Mouse (Mus musculus): ENCODE measurements around the gene Nmral1. TPM values are rescaled to one million over a fixed set of nuclear protein-coding genes. Genes with fewer than 3 reads are reported as not detected.

The Nmral1 gene
- polyA plus RNA-seq, 1 experiment from 2014 or later: 37.2 TPM

DNA sequence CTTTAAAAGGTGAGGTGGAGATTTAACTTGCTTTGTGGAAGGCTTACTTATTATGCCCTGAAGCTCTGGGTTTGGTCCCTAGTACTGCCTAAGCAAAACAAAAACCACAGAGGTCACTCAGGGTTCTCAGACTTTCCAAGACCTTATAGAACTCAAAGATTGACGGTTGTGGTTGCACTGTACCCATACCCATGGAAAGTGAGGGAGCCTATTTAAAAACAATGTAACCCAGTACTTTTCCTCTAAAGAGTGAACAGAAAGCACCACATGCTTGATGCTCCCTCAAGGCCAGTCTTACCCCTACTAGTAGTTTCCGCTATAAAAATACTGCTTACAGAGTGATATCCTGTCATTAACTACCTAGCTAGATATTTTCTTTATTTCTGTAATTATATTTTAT is 17.1 kb upstream of the Nmral1 start:
- ATAC-seq (ENCODE audit: extremely low read depth, insufficient number of reproducible peaks, low FRiP score, low TSS enrichment): no peak
- Histone ChIP-seq H3K4me3 (no peak overlapping the region), H3K9ac (no peak overlapping the region), H3K27me3 (replicated peaks) (no peaks in the 10 kb centered on the region), H3K9me3 (no peaks in the 10 kb centered on the region), H3K4me2 (no peak overlapping the region), H3K36me3 (peaks cover 13% of the 10 kb centered on the region), H3K27ac (replicated peaks) (no peak overlapping the region), H3K4me1 (peaks cover 4% of the 10 kb centered on the region)
- WGBS: 82% methylated on average over 2 of the region's 2 CpGs

DNA sequence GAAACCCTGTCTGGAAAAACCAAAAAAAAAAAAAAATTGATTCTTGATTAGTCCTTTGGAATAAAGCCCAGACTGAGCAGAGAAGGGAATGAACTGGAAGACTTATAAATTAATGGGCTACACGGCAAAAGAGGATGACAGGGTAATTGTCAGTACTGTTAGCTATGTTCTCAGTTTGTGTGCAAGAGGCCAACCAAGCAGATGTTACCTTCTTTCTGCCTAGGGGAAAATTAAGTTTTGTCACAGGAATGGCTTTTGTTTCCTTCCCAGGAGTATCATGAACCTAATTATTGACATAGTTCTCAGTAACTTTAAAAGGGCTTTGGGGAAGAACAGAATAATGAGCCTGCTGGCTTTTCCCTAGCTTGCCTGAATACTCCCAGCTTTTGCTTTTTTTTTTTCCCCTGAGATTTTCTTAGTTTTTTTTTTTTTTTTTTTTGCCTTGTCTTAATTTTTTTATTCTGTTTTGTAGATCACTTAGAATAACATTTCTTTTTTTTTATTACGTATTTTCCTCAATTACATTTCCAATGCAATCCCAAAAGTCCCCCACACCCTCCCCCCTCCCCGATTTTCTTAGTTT is 11.7 kb upstream of the Nmral1 start:
- no peak for ATAC-seq (ENCODE audit: extremely low read depth, insufficient number of reproducible peaks, low FRiP score, low TSS enrichment)
- peaks cover 33% of the 10 kb centered on the region for H3K4me1 ChIP-seq
- WGBS: 77% methylated on average over 3 of the region's 3 CpGs

DNA sequence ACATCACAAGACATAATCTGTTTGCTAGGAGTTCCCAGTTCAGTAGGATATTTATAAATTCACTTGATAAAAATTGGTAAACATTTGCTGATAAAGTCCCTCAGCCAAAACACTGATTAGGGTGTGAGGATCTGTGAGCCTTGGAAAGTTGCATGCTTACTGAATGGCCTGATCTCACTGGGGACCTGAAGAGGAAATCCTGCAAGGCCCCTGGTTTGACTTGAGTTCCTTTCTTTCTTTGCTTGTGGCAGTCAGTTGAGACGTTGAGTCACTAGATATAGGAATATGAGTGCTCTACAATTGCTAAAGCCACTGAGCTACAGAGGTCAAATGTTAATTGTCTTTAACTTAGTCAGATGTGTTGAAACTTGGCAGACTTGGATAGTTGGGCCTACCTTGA is 8.8 kb upstream of the Nmral1 start:
- ATAC-seq (ENCODE audit: extremely low read depth, insufficient number of reproducible peaks, low FRiP score, low TSS enrichment): no peak
- no peaks in the 10 kb centered on the region for H3K27me3 ChIP-seq (replicated peaks)
- peak overlapping the region; percentile 50 for H3K27ac ChIP-seq (replicated peaks)
- peaks cover 35% of the 10 kb centered on the region for H3K4me1 ChIP-seq
- H3K36me3 ChIP-seq: 0 out of 2 replicates have a peak, but pooled peaks cover 4% of the 10 kb centered on the region
- peak overlapping the region; percentile 40; the same call in 1 of the 2 replicates for H3K9ac ChIP-seq
- 48% methylated on average over 1 of the region's 1 CpGs for WGBS
- H3K4me3 ChIP-seq: peak overlapping the region; percentile 92; the same call in 1 of the 2 replicates
- no peaks in the 10 kb centered on the region for H3K9me3 ChIP-seq
- H3K4me2 ChIP-seq: peak overlapping the region; percentile 92

More for the DNA sequence above, 11.7 kb upstream of the Nmral1 start:
- Histone ChIP-seq H3K36me3 (peaks cover 15% of the 10 kb centered on the region), H3K27ac (replicated peaks) (no peak overlapping the region), H3K27me3 (replicated peaks) (no peaks in the 10 kb centered on the region), H3K4me3 (no peak overlapping the region), H3K9ac (no peak overlapping the region), H3K9me3 (no peaks in the 10 kb centered on the region), H3K4me2 (no peak overlapping the region)

DNA sequence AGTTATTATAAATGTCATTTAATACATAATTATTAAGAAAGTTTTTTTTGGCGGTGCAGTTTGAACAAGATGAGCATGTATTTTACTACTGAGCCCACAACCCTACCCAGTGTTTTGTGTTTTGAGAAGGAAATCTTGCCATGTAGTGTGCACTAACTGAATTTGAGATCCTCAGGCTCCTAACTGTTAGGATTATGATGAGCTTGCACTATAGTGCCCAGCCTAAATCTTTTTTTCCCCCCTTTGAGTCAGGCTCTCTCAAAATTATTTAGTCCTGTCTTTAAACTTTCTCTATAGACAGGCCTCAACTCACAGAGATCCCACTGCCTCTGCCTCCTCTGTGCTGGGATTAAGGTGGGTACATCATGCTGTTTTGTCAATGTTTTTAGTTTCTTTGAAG is 8.4 kb upstream of the Nmral1 start:
- Histone ChIP-seq H3K36me3 (0 out of 2 replicates have a peak, but pooled peaks cover 4% of the 10 kb centered on the region), H3K4me1 (peaks cover 35% of the 10 kb centered on the region), H3K4me3 (peak overlapping the region; percentile 92), H3K27ac (replicated peaks) (peak overlapping the region; percentile 50; the same call in 1 of the 2 replicates), H3K27me3 (replicated peaks) (no peaks in the 10 kb centered on the region), H3K9me3 (no peaks in the 10 kb centered on the region), H3K4me2 (peak overlapping the region; percentile 92), H3K9ac (peak overlapping the region; percentile 8; the same call in 1 of the 2 replicates)
- no peak for ATAC-seq (ENCODE audit: extremely low read depth, insufficient number of reproducible peaks, low FRiP score, low TSS enrichment)
- 93% methylated on average over 1 of the region's 1 CpGs for WGBS

DNA sequence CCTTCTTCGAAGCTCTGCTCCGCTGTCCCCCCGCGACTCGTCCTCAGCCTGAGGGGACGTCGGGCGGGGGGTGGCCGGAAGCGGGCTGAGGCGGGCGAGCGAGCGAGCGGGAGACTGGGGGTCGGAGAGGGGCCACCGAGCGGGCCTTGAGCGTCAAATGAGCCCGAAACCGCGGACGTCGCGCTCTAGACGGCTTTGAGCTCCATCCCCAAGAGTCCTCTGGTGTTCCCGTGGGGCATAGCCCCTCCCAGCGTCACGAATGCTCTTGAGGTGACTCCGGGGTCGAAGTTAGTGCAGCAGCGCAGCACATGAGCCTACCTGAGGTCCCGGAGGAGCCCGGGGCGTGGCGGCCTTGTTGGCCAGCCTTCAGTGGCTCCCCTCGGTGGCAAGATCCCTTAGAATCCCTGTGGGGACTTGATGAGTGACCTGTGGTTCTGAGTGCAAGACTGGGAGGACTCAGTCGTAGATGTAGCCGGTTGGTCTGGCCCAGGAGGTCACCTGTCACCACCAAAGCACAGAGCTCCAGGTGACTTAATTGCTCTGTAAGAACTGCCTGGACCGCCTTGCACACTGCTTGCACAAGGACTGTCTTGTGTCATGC is 7.5 kb upstream of the Nmral1 start:
- H3K4me1 ChIP-seq: peaks cover 35% of the 10 kb centered on the region
- no peaks in the 10 kb centered on the region for H3K9me3 ChIP-seq
- ATAC-seq (ENCODE audit: extremely low read depth, insufficient number of reproducible peaks, low FRiP score, low TSS enrichment): peak; percentile 50
- peak overlapping the region; percentile 92 for H3K4me2 ChIP-seq
- H3K4me3 ChIP-seq: peak overlapping the region; percentile 92
- H3K9ac ChIP-seq: peak overlapping the region; percentile 97
- H3K36me3 ChIP-seq: 0 out of 2 replicates have a peak, but pooled peaks cover 4% of the 10 kb centered on the region
- no peaks in the 10 kb centered on the region for H3K27me3 ChIP-seq (replicated peaks)
- peak overlapping the region; percentile 94 for H3K27ac ChIP-seq (replicated peaks)
- 1% methylated on average over 40 of the region's 40 CpGs for WGBS

DNA sequence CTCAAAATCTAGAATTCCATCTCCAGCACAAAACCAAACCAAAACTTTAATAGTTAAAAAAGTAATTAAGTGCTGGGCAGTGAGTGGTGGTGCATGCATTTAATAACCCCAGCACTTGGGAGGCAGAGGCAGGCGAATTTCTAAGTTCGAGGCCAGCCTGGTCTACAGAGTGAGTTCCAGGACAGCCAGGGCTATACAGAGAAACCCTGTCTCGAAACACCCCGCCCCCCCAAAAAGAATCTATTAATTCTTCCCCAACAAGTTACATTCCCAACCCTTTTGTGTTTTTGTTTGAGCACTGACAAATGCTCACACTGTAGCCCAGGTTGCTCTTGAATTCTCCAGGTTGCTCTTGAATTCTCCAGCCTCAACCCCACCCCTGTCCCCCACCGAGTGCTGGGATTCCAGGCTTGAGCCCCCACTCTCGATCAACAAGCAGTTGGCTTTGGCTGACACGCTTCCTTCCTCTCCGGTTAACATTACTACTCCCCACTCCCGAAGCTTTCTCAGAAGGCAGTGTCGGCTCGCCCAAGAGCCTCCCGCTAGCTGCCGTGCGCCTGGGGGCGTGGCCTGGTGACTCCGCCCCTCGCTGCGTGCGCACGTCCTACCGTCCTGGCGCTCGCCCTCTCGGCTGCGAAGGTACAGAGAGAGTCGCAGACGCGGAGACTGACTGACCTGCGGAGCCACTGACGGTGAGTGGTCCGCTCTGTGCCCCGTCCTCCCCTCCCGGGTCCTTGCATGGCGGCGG is 6.8 kb upstream of the Nmral1 start, which contains the start of gene Hmox2:
Gene Hmox2 (plus strand): TSS at position 582 of the 748 bp plus-strand sequence.
- Histone ChIP-seq H3K9me3 (no peaks in the 10 kb centered on the region), H3K4me3 (peak within 1 kb of the TSS; percentile 92), H3K4me1 (peaks cover 31% of the 10 kb centered on the region), H3K4me2 (peak within 1 kb of the TSS; percentile 92), H3K9ac (peak within 1 kb of the TSS; percentile 97), H3K27me3 (replicated peaks) (no peaks in the 10 kb centered on the region), H3K36me3 (0 out of 2 replicates have a peak, but pooled peaks cover 2% of the 10 kb centered on the region), H3K27ac (replicated peaks) (peak within 1 kb of the TSS; percentile 94)
- 4% methylated on average over 35 of the region's 35 CpGs for WGBS
- peak; percentile 88 for ATAC-seq (ENCODE audit: extremely low read depth, insufficient number of reproducible peaks, low FRiP score, low TSS enrichment)

DNA sequence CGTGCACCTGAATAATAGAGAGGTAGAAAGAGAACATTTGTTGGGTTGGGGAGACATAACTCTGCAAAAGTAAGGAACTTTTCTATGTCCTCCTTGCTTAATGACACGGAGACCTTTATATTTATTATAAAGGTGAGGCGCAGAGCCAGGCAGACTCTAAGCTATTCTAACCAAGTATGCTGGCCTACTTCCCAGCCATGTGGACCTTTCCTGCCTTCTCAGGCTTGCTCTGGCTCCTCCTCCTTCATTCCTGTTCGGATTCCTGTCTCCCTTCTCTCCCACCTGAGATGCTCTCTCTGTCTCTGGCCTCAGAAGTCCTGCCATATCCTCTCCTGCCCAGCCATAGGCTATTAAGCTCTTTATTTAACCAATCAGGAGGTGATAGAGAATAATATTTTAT is 6.1 kb upstream of the Nmral1 start:
- WGBS: 64% methylated on average over 4 of the region's 4 CpGs
- ATAC-seq (ENCODE audit: extremely low read depth, insufficient number of reproducible peaks, low FRiP score, low TSS enrichment): no peak
- H3K36me3 ChIP-seq: 0 out of 2 replicates have a peak, but pooled peaks cover 2% of the 10 kb centered on the region
- no peaks in the 10 kb centered on the region for H3K27me3 ChIP-seq (replicated peaks)
- peak overlapping the region; percentile 92; the same call in 1 of the 2 replicates for H3K4me2 ChIP-seq
- H3K9ac ChIP-seq: no peak overlapping the region
- peaks cover 27% of the 10 kb centered on the region for H3K4me1 ChIP-seq
- H3K4me3 ChIP-seq: no peak overlapping the region; the same call in 1 of the 2 replicates
- H3K9me3 ChIP-seq: no peaks in the 10 kb centered on the region
- H3K27ac ChIP-seq (replicated peaks): no peak overlapping the region

DNA sequence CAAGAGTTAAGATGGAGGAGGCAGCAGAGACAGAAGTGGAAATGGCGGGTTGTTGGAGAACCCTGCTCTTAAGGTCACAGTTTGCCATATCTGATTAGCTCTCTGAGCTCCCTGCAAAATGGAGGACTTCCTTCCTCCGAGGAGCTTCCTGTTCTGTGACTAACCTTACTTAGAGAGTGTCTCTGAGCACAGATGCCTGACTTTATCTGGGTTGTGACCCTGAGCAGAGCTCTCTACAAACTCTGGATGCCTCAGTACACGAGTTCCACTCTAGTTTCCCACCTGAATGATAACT is 3.7 kb upstream of the Nmral1 start:
- Histone ChIP-seq H3K4me3 (no peak overlapping the region), H3K36me3 (no peaks in the 10 kb centered on the region), H3K9ac (no peak overlapping the region), H3K9me3 (no peaks in the 10 kb centered on the region), H3K4me1 (peaks cover 17% of the 10 kb centered on the region), H3K27ac (replicated peaks) (no peak overlapping the region), H3K27me3 (replicated peaks) (no peaks in the 10 kb centered on the region), H3K4me2 (no peak overlapping the region)
- WGBS: 45% methylated on average over 3 of the region's 3 CpGs
- ATAC-seq (ENCODE audit: extremely low read depth, insufficient number of reproducible peaks, low FRiP score, low TSS enrichment): no peak

DNA sequence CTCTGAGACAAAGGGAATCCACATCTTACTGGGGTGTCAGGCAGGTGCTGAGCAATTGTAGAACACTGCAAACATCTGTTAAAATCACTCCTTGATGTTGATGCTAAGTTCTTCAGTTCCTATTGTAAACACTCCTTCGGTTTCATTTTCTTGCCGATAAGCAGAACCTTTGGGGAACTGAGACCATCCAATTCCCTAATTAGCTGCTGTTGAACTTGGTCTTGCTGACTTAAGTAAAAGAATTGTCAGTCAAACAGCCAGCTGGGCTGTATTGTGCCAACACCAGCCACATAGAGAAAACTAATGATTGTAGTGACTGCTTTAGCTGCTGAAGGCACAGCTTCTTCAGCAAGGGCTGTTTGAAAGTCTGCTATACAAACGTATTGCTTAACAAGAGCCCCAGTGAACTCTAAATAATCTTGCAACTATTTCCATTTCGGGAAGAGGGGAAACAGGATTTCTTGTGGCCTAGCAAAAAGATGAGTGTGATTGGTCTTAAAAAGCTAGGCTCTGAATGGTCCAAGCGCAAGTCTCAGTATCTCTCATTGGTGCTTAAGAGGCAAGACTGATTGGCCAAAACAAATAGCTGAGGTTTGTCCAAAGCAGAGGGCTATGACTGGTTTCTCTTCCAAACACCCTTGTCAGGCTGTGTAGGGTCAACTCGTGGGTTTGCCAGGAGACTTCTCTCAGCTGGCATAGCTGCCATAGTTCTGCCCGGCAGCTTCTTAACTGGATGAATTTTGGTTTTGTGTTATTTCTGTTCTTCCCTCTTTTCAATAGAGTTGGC is 3.2 kb upstream of the Nmral1 start:
- WGBS: 66% methylated on average over 7 of the region's 7 CpGs
- H3K36me3 ChIP-seq: no peaks in the 10 kb centered on the region
- H3K9ac ChIP-seq: no peak overlapping the region
- H3K4me1 ChIP-seq: peaks cover 16% of the 10 kb centered on the region
- no peak overlapping the region for H3K27ac ChIP-seq (replicated peaks)
- no peaks in the 10 kb centered on the region for H3K9me3 ChIP-seq
- H3K27me3 ChIP-seq (replicated peaks): no peaks in the 10 kb centered on the region
- no peak overlapping the region for H3K4me3 ChIP-seq
- ATAC-seq (ENCODE audit: extremely low read depth, insufficient number of reproducible peaks, low FRiP score, low TSS enrichment): no peak
- no peak overlapping the region for H3K4me2 ChIP-seq

DNA sequence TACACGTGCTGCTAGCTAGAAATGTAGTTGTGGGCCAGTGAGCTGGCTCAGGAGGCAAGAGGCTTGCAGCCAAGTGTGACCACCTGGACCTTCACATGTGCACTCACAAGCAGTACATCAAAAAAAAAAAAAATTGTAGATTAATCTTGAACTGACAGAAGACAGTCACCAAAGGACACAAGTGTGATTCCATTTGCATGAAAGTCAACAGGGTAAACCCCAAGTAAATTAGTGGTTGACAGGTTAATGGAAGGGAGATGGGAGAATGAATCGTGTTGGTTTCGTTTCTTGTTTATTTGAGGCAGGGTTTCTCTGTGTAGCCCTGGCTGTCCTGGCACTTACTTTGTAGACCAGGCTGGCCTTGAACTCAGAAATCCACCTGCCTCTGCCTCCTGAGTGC is 1.3 kb downstream of the Nmral1 start:
- H3K4me2 ChIP-seq: peak overlapping the region; percentile 72
- peaks cover 9% of the 10 kb centered on the region for H3K4me1 ChIP-seq
- WGBS: 79% methylated on average over 3 of the region's 3 CpGs
- H3K36me3 ChIP-seq: peaks cover 29% of the 10 kb centered on the region
- no peak overlapping the region for H3K27ac ChIP-seq (replicated peaks)
- no peaks in the 10 kb centered on the region for H3K27me3 ChIP-seq (replicated peaks)
- peak overlapping the region; percentile 74 for H3K4me3 ChIP-seq
- no peaks in the 10 kb centered on the region for H3K9me3 ChIP-seq
- peak overlapping the region; percentile 83 for H3K9ac ChIP-seq
- no peak for ATAC-seq (ENCODE audit: extremely low read depth, insufficient number of reproducible peaks, low FRiP score, low TSS enrichment)
